Mouse (Mus musculus): ENCODE data around the gene Fbxo31. TPM values are rescaled to one million over a fixed set of nuclear protein-coding genes. Genes with fewer than 3 reads are reported as not detected.

The Fbxo31 gene
- polyA plus RNA-seq, 1 experiment from 2014 or later = 35.9 TPM

DNA sequence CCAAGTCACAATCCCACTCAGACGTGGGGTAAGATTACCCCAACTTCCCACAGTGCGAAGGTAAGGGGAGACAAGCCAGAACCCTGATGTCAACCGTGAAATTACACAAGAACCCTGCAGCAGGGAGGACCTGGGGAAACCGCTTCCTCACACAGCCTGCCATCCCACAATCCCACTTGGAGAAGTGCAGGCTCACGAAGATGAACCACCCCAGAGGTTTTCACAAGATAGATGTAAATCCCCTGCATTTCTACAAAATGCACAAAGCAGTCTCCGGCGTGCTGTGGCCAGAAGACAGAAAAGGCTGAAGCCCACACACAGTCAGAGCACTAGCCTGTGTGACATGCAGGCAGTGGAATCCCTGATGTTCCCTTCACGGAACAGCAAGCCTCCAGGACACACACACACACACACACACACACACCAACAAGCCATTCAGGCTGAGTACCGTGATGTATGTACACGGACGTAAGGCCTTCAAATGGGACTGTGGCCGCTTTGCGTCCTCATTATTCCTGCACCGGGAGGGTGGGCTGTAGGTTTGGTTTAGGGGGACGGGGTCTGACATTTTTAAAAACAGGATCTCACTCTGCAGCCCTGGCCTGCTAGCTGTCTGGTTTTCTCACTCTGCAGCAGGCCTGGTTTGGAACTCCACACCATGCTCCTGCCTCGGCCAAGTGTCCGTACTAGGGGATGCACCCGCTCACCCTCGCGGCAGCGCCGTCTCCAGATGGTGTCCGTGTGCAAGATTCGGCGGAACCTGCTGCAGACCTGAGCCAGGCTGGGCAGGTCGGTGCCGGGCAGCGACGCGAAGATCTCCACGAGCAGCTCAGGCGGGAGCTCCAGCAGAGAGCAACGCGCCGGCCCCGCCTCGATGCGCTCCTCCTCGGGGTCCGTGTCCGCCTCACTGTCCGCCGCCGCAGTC, 593 bp downstream of the Fbxo31 start:
- peak; percentile 69 for ATAC-seq
- Histone ChIP-seq H3K4me2 (ENCODE audit: low read length) (peak overlapping the region; percentile 75), H3K36me3 (ENCODE audit: control insufficient read depth, insufficient read depth) (no peaks in the 10 kb centered on the region), H3K27me3 (replicated peaks; ENCODE audit: control insufficient read depth, insufficient read depth, low read length) (no peaks in the 10 kb centered on the region), H3K4me3 (replicated peaks; ENCODE audit: low read length) (peak overlapping the region; percentile 82), H3K27ac (ENCODE audit: low read length) (0 out of 2 replicates have a peak overlapping the region, but pooled peaks have one; percentile 45), H3K4me1 (replicated peaks; ENCODE audit: control insufficient read depth, insufficient read depth, low read length) (peaks cover 25% of the 10 kb centered on the region), H3K9me3 (ENCODE audit: control insufficient read depth, low read length) (no peaks in the 10 kb centered on the region), H3K9ac (replicated peaks; ENCODE audit: low read depth, low read length) (peak overlapping the region; percentile 85)
- 2% methylated on average over 39 of the region's 44 CpGs for WGBS

DNA sequence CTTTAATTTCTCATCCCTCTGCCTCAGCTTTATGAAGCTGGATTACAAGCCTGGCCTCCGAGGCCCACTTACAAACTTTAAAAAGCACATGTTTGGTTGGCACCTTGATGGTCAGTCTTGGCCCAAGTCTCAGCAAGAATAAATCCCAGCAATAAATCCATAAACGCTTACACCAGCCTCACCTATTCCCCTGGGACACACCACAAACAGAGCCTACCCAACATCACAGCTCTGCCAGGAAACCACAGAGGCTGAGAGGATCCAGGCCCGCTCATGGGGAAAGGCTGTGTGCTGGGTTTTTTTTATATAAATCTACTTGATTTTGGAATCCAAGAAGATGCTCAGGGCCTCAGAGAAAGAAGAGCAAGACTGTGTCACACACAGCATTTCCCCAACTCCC, 2.9 kb downstream of the Fbxo31 start:
- Histone ChIP-seq H3K4me2 (ENCODE audit: low read length) (no peak overlapping the region), H3K4me3 (replicated peaks; ENCODE audit: low read length) (no peak overlapping the region), H3K9ac (replicated peaks; ENCODE audit: low read depth, low read length) (no peak overlapping the region), H3K36me3 (ENCODE audit: control insufficient read depth, insufficient read depth) (no peaks in the 10 kb centered on the region), H3K4me1 (replicated peaks; ENCODE audit: control insufficient read depth, insufficient read depth, low read length) (peaks cover 25% of the 10 kb centered on the region), H3K27ac (ENCODE audit: low read length) (no peak overlapping the region), H3K9me3 (ENCODE audit: control insufficient read depth, low read length) (no peaks in the 10 kb centered on the region), H3K27me3 (replicated peaks; ENCODE audit: control insufficient read depth, insufficient read depth, low read length) (no peaks in the 10 kb centered on the region)
- 90% methylated on average over 3 of the region's 3 CpGs for WGBS
- ATAC-seq = no peak

DNA sequence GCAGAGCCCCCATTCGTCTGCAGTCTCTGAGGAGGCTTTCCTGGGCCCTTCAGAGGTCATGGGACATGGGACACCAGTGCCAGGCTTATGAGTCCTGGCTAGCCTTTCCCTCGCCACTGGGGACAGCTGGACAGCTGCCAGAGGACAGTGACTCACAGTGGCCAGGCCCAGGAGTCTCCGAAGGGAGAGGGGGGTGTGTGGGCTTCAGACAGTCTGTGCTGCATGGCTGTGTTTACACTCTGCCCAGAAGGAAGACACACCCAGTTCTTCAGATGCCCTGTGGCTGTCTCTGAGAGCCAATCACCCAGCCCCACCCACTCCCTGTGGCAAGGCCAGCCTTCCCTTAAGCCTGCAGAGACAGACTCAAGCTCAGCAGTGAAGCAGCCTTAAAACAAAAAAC, 5.3 kb downstream of the Fbxo31 start:
- Histone ChIP-seq H3K4me1 (replicated peaks; ENCODE audit: control insufficient read depth, insufficient read depth, low read length) (peaks cover 22% of the 10 kb centered on the region), H3K36me3 (ENCODE audit: control insufficient read depth, insufficient read depth) (no peaks in the 10 kb centered on the region), H3K4me3 (replicated peaks; ENCODE audit: low read length) (no peak overlapping the region), H3K9ac (replicated peaks; ENCODE audit: low read depth, low read length) (no peak overlapping the region), H3K27ac (ENCODE audit: low read length) (no peak overlapping the region), H3K27me3 (replicated peaks; ENCODE audit: control insufficient read depth, insufficient read depth, low read length) (no peaks in the 10 kb centered on the region), H3K4me2 (ENCODE audit: low read length) (no peak overlapping the region), H3K9me3 (ENCODE audit: control insufficient read depth, low read length) (no peaks in the 10 kb centered on the region)
- WGBS = 55% methylated on average over 3 of the region's 3 CpGs
- no peak for ATAC-seq

DNA sequence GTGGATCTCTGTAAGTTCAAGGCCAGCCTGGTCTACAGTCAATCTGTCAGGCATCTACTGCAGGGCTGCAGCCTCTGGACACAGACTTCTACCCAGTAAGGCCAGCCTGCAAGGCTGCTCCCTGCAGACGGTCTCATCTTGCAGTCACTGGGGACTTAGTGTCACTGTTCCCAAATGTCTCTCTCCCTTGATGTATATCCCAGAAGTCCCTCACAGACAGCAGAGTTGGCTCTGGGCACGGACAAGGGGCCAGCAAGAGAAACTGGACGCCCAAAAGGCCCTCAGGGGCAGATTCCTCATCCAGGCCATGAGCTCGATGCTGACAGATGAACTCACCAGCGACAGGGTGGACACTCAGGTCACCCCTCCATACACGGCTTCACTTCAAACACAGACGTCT, 6.5 kb downstream of the Fbxo31 start:
- 83% methylated on average over 7 of the region's 7 CpGs for WGBS

DNA sequence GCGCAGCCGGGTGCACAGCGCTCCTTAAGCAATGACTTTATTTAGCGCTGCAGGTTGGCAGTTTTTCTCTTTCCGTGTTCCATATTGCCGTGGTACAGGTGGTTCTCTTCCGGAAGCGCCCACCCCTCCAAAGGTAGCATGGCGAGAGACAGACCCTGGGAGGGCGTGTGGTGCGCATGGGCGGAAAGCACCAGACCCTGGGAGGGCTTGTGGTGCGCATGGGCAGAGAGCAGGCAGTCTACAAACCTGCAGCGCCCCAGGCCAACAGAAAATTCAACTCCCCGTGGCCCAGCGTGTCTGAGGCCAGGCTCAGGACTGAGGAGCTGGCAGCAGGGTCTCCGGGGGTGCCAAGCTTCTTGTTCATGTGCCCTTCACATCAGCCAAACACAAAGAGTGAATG, 7.8 kb downstream of the Fbxo31 start:
- Histone ChIP-seq H3K27me3 (replicated peaks; ENCODE audit: control insufficient read depth, insufficient read depth, low read length) (no peaks in the 10 kb centered on the region), H3K4me1 (replicated peaks; ENCODE audit: control insufficient read depth, insufficient read depth, low read length) (peaks cover 3% of the 10 kb centered on the region; the same call in 1 of the 2 replicates), H3K9ac (replicated peaks; ENCODE audit: low read depth, low read length) (no peak overlapping the region), H3K4me3 (replicated peaks; ENCODE audit: low read length) (no peak overlapping the region), H3K36me3 (ENCODE audit: control insufficient read depth, insufficient read depth) (no peaks in the 10 kb centered on the region), H3K27ac (ENCODE audit: low read length) (no peak overlapping the region), H3K4me2 (ENCODE audit: low read length) (no peak overlapping the region), H3K9me3 (ENCODE audit: control insufficient read depth, low read length) (no peaks in the 10 kb centered on the region)
- WGBS = 86% methylated on average over 17 of the region's 17 CpGs
- ATAC-seq = no peak

More for the DNA sequence above, 6.5 kb downstream of the Fbxo31 start:
- Histone ChIP-seq H3K27ac (ENCODE audit: low read length) (no peak overlapping the region), H3K27me3 (replicated peaks; ENCODE audit: control insufficient read depth, insufficient read depth, low read length) (no peaks in the 10 kb centered on the region), H3K36me3 (ENCODE audit: control insufficient read depth, insufficient read depth) (no peaks in the 10 kb centered on the region), H3K4me2 (ENCODE audit: low read length) (no peak overlapping the region), H3K9ac (replicated peaks; ENCODE audit: low read depth, low read length) (no peak overlapping the region), H3K4me1 (replicated peaks; ENCODE audit: control insufficient read depth, insufficient read depth, low read length) (peaks cover 14% of the 10 kb centered on the region), H3K4me3 (replicated peaks; ENCODE audit: low read length) (no peak overlapping the region), H3K9me3 (ENCODE audit: control insufficient read depth, low read length) (no peaks in the 10 kb centered on the region)
- ATAC-seq = no peak

DNA sequence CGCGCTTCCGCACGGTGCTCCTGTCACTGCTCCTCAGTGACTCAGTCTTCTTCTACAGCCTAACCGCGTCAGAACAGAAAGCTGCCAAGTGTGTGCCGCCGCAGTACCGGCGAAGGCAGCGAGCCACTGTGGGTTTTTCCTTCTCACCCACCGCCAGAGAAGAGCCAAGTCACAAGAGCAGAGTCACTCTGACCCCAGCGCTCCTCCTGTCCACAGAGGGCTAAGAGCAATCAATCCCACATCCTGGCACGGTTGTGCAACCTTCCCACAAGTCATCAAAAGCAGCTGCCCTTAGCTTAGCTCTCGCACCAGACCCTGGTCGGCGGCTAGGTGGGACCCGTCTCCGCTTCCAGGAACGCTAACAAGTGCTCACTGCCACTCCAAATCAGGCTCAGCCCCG, 8.3 kb downstream of the Fbxo31 start:
- Histone ChIP-seq H3K4me3 (replicated peaks; ENCODE audit: low read length) (no peak overlapping the region), H3K9ac (replicated peaks; ENCODE audit: low read depth, low read length) (no peak overlapping the region), H3K27ac (ENCODE audit: low read length) (no peak overlapping the region), H3K9me3 (ENCODE audit: control insufficient read depth, low read length) (no peaks in the 10 kb centered on the region), H3K4me2 (ENCODE audit: low read length) (no peak overlapping the region), H3K36me3 (ENCODE audit: control insufficient read depth, insufficient read depth) (no peaks in the 10 kb centered on the region), H3K4me1 (replicated peaks; ENCODE audit: control insufficient read depth, insufficient read depth, low read length) (peaks cover 3% of the 10 kb centered on the region; the same call in 1 of the 2 replicates), H3K27me3 (replicated peaks; ENCODE audit: control insufficient read depth, insufficient read depth, low read length) (no peaks in the 10 kb centered on the region)
- ATAC-seq = no peak
- WGBS = 91% methylated on average over 21 of the region's 21 CpGs

DNA sequence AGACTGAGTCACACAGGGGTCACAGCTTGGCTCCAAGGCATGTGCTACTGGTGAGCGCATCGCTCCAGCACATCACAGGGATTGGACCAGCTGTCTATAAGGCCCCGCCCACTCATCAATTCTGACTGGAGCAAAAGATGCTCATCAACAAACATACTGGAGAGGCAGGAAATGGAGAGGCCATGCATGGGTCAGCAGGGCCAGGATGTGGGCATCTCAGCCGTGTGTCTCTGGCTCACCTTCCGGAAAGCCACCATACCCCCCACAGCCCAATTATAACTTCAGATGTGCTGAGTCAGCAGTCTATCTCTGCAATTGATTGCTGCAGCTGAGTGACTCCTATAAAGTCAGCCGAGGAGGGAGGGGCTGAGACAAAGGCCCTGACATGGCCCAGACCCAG, 10.3 kb downstream of the Fbxo31 start:
- WGBS = 87% methylated on average over 6 of the region's 6 CpGs
- Histone ChIP-seq H3K4me1 (replicated peaks; ENCODE audit: control insufficient read depth, insufficient read depth, low read length) (peaks cover 2% of the 10 kb centered on the region; the same call in 1 of the 2 replicates), H3K27me3 (replicated peaks; ENCODE audit: control insufficient read depth, insufficient read depth, low read length) (no peaks in the 10 kb centered on the region), H3K27ac (ENCODE audit: low read length) (no peak overlapping the region), H3K9me3 (ENCODE audit: control insufficient read depth, low read length) (no peaks in the 10 kb centered on the region), H3K4me2 (ENCODE audit: low read length) (no peak overlapping the region), H3K36me3 (ENCODE audit: control insufficient read depth, insufficient read depth) (no peaks in the 10 kb centered on the region), H3K9ac (replicated peaks; ENCODE audit: low read depth, low read length) (no peak overlapping the region), H3K4me3 (replicated peaks; ENCODE audit: low read length) (no peak overlapping the region)
- no peak for ATAC-seq

DNA sequence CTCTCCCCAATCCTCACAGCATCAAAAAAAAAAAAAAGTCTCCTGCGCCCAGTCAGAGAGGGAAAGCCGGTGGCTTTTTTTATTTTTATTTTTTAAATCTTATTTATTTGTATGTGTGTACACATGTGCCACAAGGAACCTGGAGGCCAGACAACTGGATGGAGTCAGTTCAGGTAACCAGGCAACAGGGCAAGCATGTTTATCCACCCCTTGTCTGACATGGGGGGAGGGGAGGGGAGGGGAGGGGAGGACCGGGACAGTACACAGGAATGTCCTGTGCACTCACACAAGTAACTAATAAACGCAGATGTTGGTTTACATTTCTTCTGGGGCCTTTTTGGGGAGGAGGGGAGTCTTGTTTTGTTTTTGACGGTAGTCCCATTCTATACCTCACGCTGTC, 14.9 kb downstream of the Fbxo31 start:
- Histone ChIP-seq H3K36me3 (ENCODE audit: control insufficient read depth, insufficient read depth) (peaks cover 5% of the 10 kb centered on the region; the same call in 1 of the 2 replicates), H3K4me1 (replicated peaks; ENCODE audit: control insufficient read depth, insufficient read depth, low read length) (no peaks in the 10 kb centered on the region), H3K4me3 (replicated peaks; ENCODE audit: low read length) (no peak overlapping the region), H3K27ac (ENCODE audit: low read length) (no peak overlapping the region), H3K27me3 (replicated peaks; ENCODE audit: control insufficient read depth, insufficient read depth, low read length) (no peaks in the 10 kb centered on the region), H3K4me2 (ENCODE audit: low read length) (no peak overlapping the region), H3K9ac (replicated peaks; ENCODE audit: low read depth, low read length) (no peak overlapping the region), H3K9me3 (ENCODE audit: control insufficient read depth, low read length) (no peaks in the 10 kb centered on the region)
- 72% methylated on average over 6 of the region's 6 CpGs for WGBS
- no peak for ATAC-seq

DNA sequence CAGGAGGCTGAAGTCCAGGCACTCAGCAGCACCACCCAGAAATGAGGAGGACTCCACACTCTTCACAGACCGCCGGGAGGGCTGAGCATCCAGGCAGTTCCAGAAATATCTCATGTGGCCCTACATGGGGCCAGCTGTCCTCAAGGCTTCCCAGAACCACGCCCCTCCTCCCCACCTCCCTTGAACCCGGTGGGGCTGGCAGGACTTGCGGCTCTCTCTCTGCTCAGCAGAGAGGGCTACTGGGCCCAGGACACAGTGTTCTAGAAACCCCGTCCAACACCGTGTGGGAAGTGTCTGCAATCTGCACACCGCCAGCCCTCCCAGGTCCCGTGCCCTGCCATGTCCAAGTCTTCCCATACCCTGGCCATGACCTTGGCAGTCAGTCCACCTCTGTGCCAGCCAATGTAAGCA, 15.7 kb downstream of the Fbxo31 start:
- 86% methylated on average over 9 of the region's 9 CpGs for WGBS
- Histone ChIP-seq H3K36me3 (ENCODE audit: control insufficient read depth, insufficient read depth) (peaks cover 5% of the 10 kb centered on the region; the same call in 1 of the 2 replicates), H3K4me3 (replicated peaks; ENCODE audit: low read length) (no peak overlapping the region), H3K27ac (ENCODE audit: low read length) (no peak overlapping the region), H3K4me1 (replicated peaks; ENCODE audit: control insufficient read depth, insufficient read depth, low read length) (no peaks in the 10 kb centered on the region), H3K9ac (replicated peaks; ENCODE audit: low read depth, low read length) (no peak overlapping the region), H3K4me2 (ENCODE audit: low read length) (no peak overlapping the region), H3K9me3 (ENCODE audit: control insufficient read depth, low read length) (no peaks in the 10 kb centered on the region), H3K27me3 (replicated peaks; ENCODE audit: control insufficient read depth, insufficient read depth, low read length) (no peaks in the 10 kb centered on the region)
- no peak for ATAC-seq
